10 mouse cellular contexts compared by ENCODE assay signal in genomic region chr5:66056680-66057079, GRCm38 (mm10). TPM values are rescaled to one million over a fixed set of nuclear protein-coding genes. Genes with fewer than 3 reads are reported as not detected.
DNase-seq lines count a peak whose midpoint lies in the region; ATAC-seq and TF ChIP-seq lines count a peak whose summit lies in the region.
"Had no signal": no experiment of that assay in that cellular context is flagged by ENCODE, and none has a peak within 500 bp of the region (broad histone marks: within the 10 kb centered on the region; RNA-seq: fewer than 3 reads in every experiment).

No protein-coding gene starts in this region.

- CTCF ChIA-PET in Patski (lab: Charles Lee): interaction anchor here (1.0 to 1.3 kb wide), 2 partner anchors 20 kb away, joined by 3 read pairs; no protein-coding TSS in a partner anchor

- H3K27me3 ChIP-seq in kidney, postnatal 0 days (ENCODE audit: insufficient read depth, low read length): no peaks in the 10 kb centered on the region
- no peaks in the 10 kb centered on the region for H3K27me3 ChIP-seq in CH12.LX (replicated peaks)
- H3K27me3 ChIP-seq in Patski: no peaks in the 10 kb centered on the region
- no peaks in the 10 kb centered on the region for H3K27me3 ChIP-seq in splenic B cell, adult 2 months (ENCODE audit: control insufficient read depth, insufficient read depth, low read length, poor library complexity, severe bottlenecking)

- no peak overlapping the region for H3K4me2 ChIP-seq in kidney, postnatal 0 days (ENCODE audit: low read length)
- H3K4me2 ChIP-seq in CH12.LX (ENCODE audit: insufficient read depth, low read depth, poor library complexity, severe bottlenecking): no peak overlapping the region

- no peak for DNase-seq in kidney, postnatal 0 days (ENCODE audit: low spot score)
- DNase-seq in kidney, postnatal 14 days: no peak
- peak; percentile 18 for DNase-seq in CH12.LX (ENCODE audit: extremely low read depth)
- DNase-seq in Patski (ENCODE audit: low read depth, low spot score): no peak
- peak; percentile 33 for DNase-seq in splenic B cell, adult 2 months (ENCODE audit: low read depth, low spot score)
- DNase-seq in layer of hippocampus, postnatal 10 days (ENCODE audit: low spot score in 2 of 2): no peak
- DNase-seq in layer of hippocampus, adult 11-12 months (ENCODE audit: low spot score): no peak
- DNase-seq: cerebellum, adult 11-12 months; gastrocnemius, postnatal 10 days; heart, postnatal 36 days had no signal

- POLR2A ChIA-PET in Patski (lab: Charles Lee): interaction anchor here (0.6 kb wide), 1 partner anchor 1241 kb away, joined by 3 read pairs; no protein-coding TSS in a partner anchor

- no peak for ATAC-seq in kidney, postnatal 0 days (replicated peaks; ENCODE audit: low FRiP score, low read depth)
- no peak for ATAC-seq in Patski

- no peak for TF ChIP-seq EP300 in CH12.LX (IDR thresholded peaks at IDR 0.05; ENCODE audit: low read length)

- in situ Hi-C loops in CH12.LX (cut with MboI; ENCODE audit: low pct_ligation_motif_present, low pct_unique_long_range_greater_than_20kb, low sequenced_read_pairs) (no loop called here), Patski (cut with MboI; ENCODE audit: low pct_unique_long_range_greater_than_20kb) (no loop called here)

- peak; percentile 57 for TF ChIP-seq CTCF in kidney, postnatal 0 days (IDR thresholded peaks at IDR 0.05; ENCODE audit: low read depth)
- TF ChIP-seq CTCF in CH12.LX (conservative IDR thresholded peaks at IDR 0.05 in 1 of 2, IDR thresholded peaks at IDR 0.05 in 1 of 2; ENCODE audit: low read depth in 2 of 2, low read length in 2 of 2): peak; percentile 14 to 44; a peak in 1 of 4 replicates
- TF ChIP-seq CTCF in Patski (IDR thresholded peaks at IDR 0.05): peak; percentile 67

- dilution Hi-C loops in CH12.LX (cut with MboI; ENCODE audit: extremely low pct_ligation_motif_present, extremely low pct_unique_long_range_greater_than_20kb, low sequenced_read_pairs): no loop called here

- H3K79me2 ChIP-seq in CH12.LX (replicated peaks; ENCODE audit: control insufficient read depth, extremely low read depth, insufficient read depth, poor library complexity, severe bottlenecking): peaks cover 21% of the 10 kb centered on the region

- no peaks in the 10 kb centered on the region for H3K4me1 ChIP-seq in kidney, postnatal 0 days (replicated peaks; ENCODE audit: insufficient read depth, low read length)
- H3K4me1 ChIP-seq in CH12.LX (ENCODE audit: control insufficient read depth in 1 of 2, insufficient read depth in 2 of 2): peaks cover 13% of the 10 kb centered on the region in 2 experiments; a peak in 3 of 4 replicates

- peak; percentile 8 for TF ChIP-seq RAD21 in CH12.LX (IDR thresholded peaks at IDR 0.05; ENCODE audit: low read depth, low read length)

- no peak overlapping the region for H3K27ac ChIP-seq in kidney, postnatal 0 days
- H3K27ac ChIP-seq in CH12.LX (ENCODE audit: insufficient read depth, low read depth): no peak overlapping the region

- H3K4me3 ChIP-seq in kidney, postnatal 0 days (replicated peaks; ENCODE audit: low read depth, low read length): no peak overlapping the region
- H3K4me3 ChIP-seq in CH12.LX (replicated peaks in 1 of 3; ENCODE audit: low read depth in 2 of 3, low read length in 2 of 3, poor library complexity in 1 of 3): no peak overlapping the region

- no peaks in the 10 kb centered on the region for H3K9me3 ChIP-seq in kidney, postnatal 0 days (replicated peaks; ENCODE audit: low read length)
- H3K9me3 ChIP-seq in CH12.LX (replicated peaks; ENCODE audit: low read length): no peaks in the 10 kb centered on the region

- no peak for TF ChIP-seq POLR2A in CH12.LX (IDR thresholded peaks at IDR 0.05; ENCODE audit: low read depth, low read length)

- no peaks in the 10 kb centered on the region for H3K36me3 ChIP-seq in kidney, postnatal 0 days (ENCODE audit: insufficient read depth, low read length)
- no peaks in the 10 kb centered on the region for H3K36me3 ChIP-seq in CH12.LX (replicated peaks in 1 of 2; ENCODE audit: control insufficient read depth in 1 of 2, insufficient read depth in 1 of 2, low read length in 1 of 2)
- H3K36me3 ChIP-seq in splenic B cell, adult 2 months (ENCODE audit: control insufficient read depth, insufficient read depth, low read length, poor library complexity, severe bottlenecking): no peaks in the 10 kb centered on the region

- WGBS in kidney, postnatal 0 days: 86% methylated on average over 4 of the region's 4 CpGs

- no peak overlapping the region for H3K9ac ChIP-seq in kidney, postnatal 0 days (ENCODE audit: low read depth, low read length)
- H3K9ac ChIP-seq in CH12.LX (ENCODE audit: insufficient read depth, low read depth): no peak overlapping the region

TF ChIP-seq in CH12.LX, 34 proteins besides CTCF, POLR2A, EP300 and RAD21:
- TF ChIP-seq HCFC1 (IDR thresholded peaks at IDR 0.05; ENCODE audit: low read depth, low read length) (no peak), PAX5 (IDR thresholded peaks at IDR 0.05; ENCODE audit: low read length) (no peak), NRF1 (IDR thresholded peaks at IDR 0.05; ENCODE audit: low read depth, low read length) (no peak), ETS1 (conservative IDR thresholded peaks at IDR 0.05; ENCODE audit: low read depth, low read length) (no peak), ZMIZ1 (IDR thresholded peaks at IDR 0.05; ENCODE audit: low read depth, low read length) (no peak), USF2 (conservative IDR thresholded peaks at IDR 0.05; ENCODE audit: low read depth, low read length) (no peak), ZKSCAN1 (IDR thresholded peaks at IDR 0.05; ENCODE audit: borderline replicate concordance, low read depth, low read length) (no peak), ZNF384 (IDR thresholded peaks at IDR 0.05; ENCODE audit: low read depth, low read length) (no peak), CHD1 (IDR thresholded peaks at IDR 0.05; ENCODE audit: low read depth, low read length) (no peak), MAX (IDR thresholded peaks at IDR 0.05; ENCODE audit: low read length) (no peak), RCOR1 (conservative IDR thresholded peaks at IDR 0.05; ENCODE audit: low read depth, low read length) (no peak), CHD2 (IDR thresholded peaks at IDR 0.05; ENCODE audit: low read length) (no peak), MAZ (IDR thresholded peaks at IDR 0.05; ENCODE audit: low read depth, low read length) (no peak), ZC3H11A (IDR thresholded peaks at IDR 0.05; ENCODE audit: low read depth, low read length) (no peak), KAT2A (IDR thresholded peaks at IDR 0.05; ENCODE audit: insufficient replicate concordance, low read length) (no peak), BHLHE40 (IDR thresholded peaks at IDR 0.05; ENCODE audit: low read depth, low read length) (no peak), SMC3 (IDR thresholded peaks at IDR 0.05; ENCODE audit: low read depth, low read length) (no peak; the same call in 1 of the 2 replicates), MEF2A (IDR thresholded peaks at IDR 0.05; ENCODE audit: borderline replicate concordance, low read depth, low read length) (no peak)

RNA-seq across cellular contexts. Expression of gene 9130230L23Rik, which starts 52.6 kb away (rescaled TPM):
- 0.33 and 0.47 TPM in 2 replicates for polyA plus RNA-seq in kidney, postnatal 0 days (2015; fragmentation: Nextera tagmentation; extraction: Ambion mirVana)
- total RNA-seq in CH12.LX (2012; rRNA removed): 0.30 and 0.38 TPM in 2 replicates
- total RNA-seq in CH12.LX (2014; rRNA removed): not detected in 2 replicates
- polyA plus RNA-seq in CH12.LX (2012; ENCODE audit: insufficient read length, low read depth): 0.20 and 0.35 TPM in 2 replicates
- not detected for polyA plus RNA-seq in Patski (2021)
- not detected for total RNA-seq in layer of hippocampus, postnatal 10 days (2021)
- total RNA-seq: heart, postnatal 36 days had no signal

Comparison
In these comparisons a context has a peak if more than half of its experiments do, and no peak if none do; other contexts are left out.
1. DNase-seq: peak in CH12.LX (single experiment) and splenic B cell, adult 2 months (single experiment); none in kidney, postnatal 0 days (single experiment), kidney, postnatal 14 days (single experiment), Patski (single experiment), layer of hippocampus, postnatal 10 days (0 of 2) and layer of hippocampus, adult 11-12 months (single experiment).
2. Peak in every context shown above with its lines, with median percentiles within 50 percentile points of each other: CTCF ChIP-seq.